ENCODE assay signal across 13 mouse cellular contexts in the genomic region with DNA sequence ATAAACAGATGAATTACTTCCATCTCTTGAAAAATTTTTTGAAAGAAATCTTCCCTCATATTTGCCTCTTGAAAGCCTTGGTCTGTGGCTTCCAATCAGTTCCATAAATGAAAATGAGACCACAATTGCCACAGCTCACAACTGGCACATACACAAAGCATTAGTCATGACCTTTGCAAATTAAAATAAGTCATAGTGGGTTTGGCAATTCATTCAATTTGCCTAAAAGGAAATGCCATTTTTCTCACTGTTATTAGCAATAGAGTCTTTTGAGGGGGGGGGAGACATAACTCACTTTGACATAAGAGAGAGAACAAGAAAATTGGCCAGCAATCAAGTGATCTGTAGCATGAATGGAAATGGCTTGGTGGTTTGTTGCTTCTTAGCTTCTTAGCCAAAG.
"Had no signal": no experiment of that assay in that cellular context is flagged by ENCODE, and none has a peak within 500 bp of the region (broad histone marks: within the 10 kb centered on the region; RNA-seq: fewer than 3 reads in every experiment).

No protein-coding gene starts in this region.

- ATAC-seq: midbrain, embryonic 13.5 days; midbrain, embryonic 15.5 days had no signal

- H3K4me2 ChIP-seq: lung, embryonic 14.5 days; midbrain, embryonic 11.5 days; midbrain, embryonic 13.5 days; midbrain, embryonic 15.5 days; neural tube, embryonic 12.5 days; stomach, embryonic 15.5 days had no signal

- H3K9me3 ChIP-seq: midbrain, embryonic 13.5 days; midbrain, embryonic 15.5 days; neural tube, embryonic 12.5 days; stomach, embryonic 15.5 days had no signal

- H3K4me1 ChIP-seq: midbrain, embryonic 13.5 days; neural tube, embryonic 12.5 days; stomach, embryonic 15.5 days had no signal

- DNase-seq: lung, adult 18-20 months; lung, embryonic 14.5 days; lung, postnatal 10 days; lung, postnatal 4 days; right cerebral cortex, postnatal 14 days; thymus, adult 2 months; thymus, postnatal 25 days had no signal

- H3K4me3 ChIP-seq: midbrain, embryonic 13.5 days; midbrain, embryonic 15.5 days; neural tube, embryonic 12.5 days; stomach, embryonic 15.5 days had no signal

- H3K36me3 ChIP-seq: midbrain, embryonic 13.5 days; midbrain, embryonic 15.5 days; neural tube, embryonic 12.5 days; stomach, embryonic 15.5 days had no signal

- H3K27me3 ChIP-seq: midbrain, embryonic 13.5 days; midbrain, embryonic 15.5 days; neural tube, embryonic 12.5 days; stomach, embryonic 15.5 days had no signal

- H3K27ac ChIP-seq: midbrain, embryonic 13.5 days; midbrain, embryonic 15.5 days; neural tube, embryonic 12.5 days; stomach, embryonic 15.5 days; stomach, postnatal 0 days had no signal

- H3K9ac ChIP-seq: lung, embryonic 14.5 days; midbrain, embryonic 13.5 days; midbrain, embryonic 15.5 days; neural tube, embryonic 12.5 days; stomach, embryonic 15.5 days had no signal
